Mouse (Mus musculus) erythroid progenitor cell, adult 5-6 weeks (primary cell): ENCODE results near the gene Agpat3. TPM values are rescaled to one million over a fixed set of nuclear protein-coding genes. Genes with fewer than 3 reads are reported as not detected.

Experiments
- ATAC-seq: replicated peaks from 2 replicates; pipeline ENCODE4 v1.8.0; 2016; ENCODE audit warnings: moderate number of reproducible peaks, mild to moderate bottlenecking, moderate TSS enrichment, inconsistent platforms; ENCODE audit not compliant: poor library complexity, low FRiP score, severe bottlenecking
- total RNA-seq, 2 experiments: library from RNA; stranded (forward) in 1 of 2; stranded (reverse) in 1 of 2; fragments of 150-400 nt in 1 of 2; fragments of 186-747, 209-891 nt in 1 of 2; gene quantifications; 2 replicates each; pipeline versions ENCODE4 v1.2.3 to v1.2.4; 2015 to 2017; ENCODE audit warnings: low replicate concordance in 2 of 2

Gene Agpat3
- total RNA-seq, 2 experiments from 2014 or later = 14.0 to 24.7 TPM

DNA sequence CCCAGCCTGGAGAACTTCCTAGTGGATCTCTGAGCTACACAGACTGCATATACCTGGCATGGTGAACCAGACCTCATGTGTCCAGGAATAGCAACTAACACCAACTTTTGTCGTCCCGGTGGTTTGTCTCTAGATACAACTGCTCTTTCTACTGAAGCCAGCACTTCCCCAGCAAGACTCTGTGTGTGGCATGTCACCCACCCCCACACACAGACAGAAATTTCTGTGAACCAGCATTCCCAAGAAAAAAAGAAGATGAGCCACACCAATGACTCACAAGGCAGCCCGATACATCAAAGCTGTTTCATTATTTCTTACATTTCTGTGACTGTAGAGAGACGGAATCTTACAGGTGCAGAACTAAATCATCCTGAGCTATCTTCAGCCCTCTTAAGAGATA, 52.2 kb downstream of the Agpat3 start:
- no peak for ATAC-seq

DNA sequence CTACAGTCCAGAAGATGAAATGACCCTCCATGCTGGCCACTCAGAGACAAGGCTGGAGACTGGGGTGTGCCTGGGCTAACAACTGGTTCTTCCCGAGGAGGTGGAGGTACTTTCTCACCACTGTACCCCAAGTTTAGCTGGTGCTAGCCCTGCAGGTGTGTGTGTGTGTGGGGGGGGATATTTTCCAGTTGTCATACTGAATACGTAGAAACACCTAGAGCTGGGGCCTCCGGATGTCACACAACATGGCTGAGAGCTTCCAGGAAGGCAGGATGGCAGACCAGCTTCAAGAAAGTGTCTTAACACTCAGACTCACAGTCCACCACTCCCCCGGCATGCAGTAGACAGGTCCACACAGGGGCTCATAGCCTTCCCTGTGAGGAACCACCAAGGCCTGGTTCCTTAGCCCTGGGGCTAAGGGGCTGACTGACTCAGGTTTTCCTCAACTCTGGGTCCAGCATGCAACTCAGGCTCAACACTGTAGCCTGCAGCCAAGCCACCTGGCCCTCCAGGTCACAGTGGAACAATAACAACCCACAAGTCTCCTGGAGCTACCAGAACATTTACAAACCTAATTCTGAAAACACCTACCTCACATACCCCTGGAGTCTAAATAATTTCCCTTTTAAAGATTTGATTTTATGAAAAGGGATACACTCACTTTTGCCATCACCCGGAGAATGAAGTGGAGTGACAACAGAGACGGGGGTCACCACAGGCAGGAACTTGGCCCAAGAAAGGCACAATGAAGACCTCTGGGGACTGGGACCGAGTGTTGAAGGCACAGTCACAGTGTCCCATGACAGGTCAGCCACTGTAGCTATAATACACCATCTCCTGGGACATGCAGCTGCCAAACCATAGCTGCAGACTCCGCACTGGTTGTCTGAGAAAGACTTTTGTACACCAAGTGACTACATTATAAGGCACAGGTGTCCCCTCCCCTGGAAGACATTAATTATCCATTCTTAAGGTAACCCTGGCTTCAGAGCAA, 53.3 kb downstream of the Agpat3 start:
- ATAC-seq = no peak

DNA sequence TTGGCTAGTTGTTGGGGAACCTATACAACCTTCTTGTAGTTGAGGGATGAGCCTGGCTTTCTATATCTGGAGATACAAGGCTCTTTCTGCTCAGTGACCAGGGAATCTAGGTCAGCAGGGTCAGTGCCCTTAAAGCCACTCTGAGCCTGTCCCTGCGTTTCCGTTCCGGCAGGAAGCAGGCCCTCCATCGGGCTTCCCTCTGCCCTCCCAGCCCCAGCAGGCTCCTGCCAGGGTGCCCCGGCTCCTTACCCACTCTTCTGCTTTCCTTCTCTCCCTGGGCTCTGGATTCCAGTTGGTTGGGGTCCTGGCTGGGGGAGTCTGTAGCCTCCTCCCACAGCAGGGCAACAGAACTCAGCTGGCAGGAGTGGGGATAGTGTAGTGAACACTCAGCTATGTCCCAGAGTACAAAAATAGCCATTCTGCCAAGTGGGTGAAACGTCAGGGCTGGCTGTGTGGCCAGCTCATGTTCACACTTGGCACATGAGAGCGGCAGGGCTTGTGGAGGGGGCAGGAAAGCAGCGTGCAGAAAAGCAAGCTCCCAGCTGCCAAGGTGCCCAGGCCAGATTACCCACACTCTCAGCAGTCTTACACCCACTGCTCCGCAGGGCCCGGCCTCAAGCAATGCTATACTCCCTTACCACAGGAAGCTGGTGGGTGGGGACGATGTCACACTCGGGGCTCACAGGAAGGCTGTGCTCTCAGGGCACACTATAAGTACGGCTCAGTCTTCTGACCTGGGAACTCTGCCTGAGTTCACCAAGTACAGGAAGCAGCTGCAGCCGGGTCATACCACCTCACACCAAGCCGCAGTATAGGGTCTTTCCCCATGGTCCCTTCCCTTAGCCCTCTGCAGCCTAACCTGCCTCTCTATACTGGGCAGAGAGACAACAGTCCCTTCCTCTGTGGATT, 54.5 kb downstream of the Agpat3 start:
- peak; percentile 18; the same call in 1 of the 2 replicates for ATAC-seq

DNA sequence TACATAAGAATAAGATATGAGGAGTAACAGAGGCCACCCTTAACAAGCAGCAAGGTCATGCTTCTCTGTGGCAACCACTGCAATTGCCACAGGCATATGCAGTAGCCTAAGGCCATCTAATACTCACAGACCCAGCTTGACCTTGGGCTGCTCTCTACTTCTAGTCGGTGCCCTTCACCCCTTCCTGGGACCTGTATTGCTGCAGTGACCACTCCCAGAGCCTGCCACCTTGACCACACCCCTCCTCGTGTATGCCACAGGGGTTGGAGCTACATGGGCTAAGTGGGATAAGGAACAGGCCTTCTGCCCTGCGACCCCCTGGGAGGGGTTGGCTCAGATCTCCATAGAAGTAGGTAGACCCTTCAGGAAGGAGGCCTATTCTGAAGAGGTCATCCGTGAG, 55.3 kb downstream of the Agpat3 start:
- no peak for ATAC-seq

DNA sequence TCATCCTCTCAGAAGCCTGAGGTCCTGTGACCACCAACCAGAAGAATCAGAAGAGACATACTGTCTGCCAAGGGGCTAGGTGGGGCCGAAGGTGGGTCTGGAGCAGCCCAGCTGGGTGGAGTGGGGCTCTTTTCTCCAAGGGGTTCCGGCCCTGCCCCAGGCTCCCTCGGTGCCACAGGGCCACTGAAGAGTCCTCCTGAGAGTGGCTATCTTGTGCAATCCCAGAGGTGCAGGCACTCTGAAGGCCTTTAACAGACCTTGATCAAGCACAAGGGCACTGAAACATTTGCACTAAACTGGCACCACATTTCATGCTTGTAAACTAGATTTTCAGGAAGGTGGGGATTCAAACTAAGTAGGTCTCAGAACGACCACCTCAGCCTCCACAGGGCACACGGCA, 55.9 kb downstream of the Agpat3 start:
- ATAC-seq = no peak

DNA sequence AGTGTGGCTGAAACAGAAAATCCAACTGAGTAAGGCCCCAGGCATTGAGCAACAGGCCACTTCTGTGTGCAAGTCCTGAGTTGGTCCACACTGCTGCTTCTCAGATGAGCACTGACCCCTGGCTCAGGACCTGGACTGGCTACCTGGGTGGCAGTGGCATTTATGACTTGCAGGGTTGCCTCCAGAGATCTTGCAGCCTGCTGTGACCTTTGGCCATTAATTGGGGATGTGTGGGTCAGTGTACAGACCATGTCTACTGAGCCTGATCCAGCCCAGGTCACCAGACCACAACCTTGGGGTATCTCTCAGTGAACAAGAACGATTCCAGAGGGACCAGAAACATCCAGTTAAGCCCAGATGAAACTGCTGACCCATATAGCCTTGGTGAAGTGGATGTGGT, 58.7 kb downstream of the Agpat3 start:
- ATAC-seq = no peak

DNA sequence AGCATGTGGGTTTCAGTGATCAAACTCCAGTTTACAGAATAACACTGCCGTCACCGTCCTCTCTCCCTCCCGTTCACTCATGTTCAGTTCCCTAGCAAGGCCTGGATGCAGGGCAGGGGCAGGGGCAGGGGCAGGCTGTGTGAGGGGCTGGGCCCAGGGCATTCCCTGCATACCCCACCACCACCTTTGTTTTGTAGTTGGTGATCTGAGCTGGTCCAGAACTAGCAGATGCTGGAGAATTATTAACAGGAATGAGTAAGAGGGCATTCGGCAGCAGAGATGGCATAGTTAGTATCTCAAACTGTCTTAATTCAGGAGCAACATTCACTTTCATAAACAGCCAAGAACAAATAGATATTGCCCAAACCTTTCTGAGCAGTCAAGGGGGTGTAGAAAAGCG, 59.9 kb downstream of the Agpat3 start:
- ATAC-seq = no peak

DNA sequence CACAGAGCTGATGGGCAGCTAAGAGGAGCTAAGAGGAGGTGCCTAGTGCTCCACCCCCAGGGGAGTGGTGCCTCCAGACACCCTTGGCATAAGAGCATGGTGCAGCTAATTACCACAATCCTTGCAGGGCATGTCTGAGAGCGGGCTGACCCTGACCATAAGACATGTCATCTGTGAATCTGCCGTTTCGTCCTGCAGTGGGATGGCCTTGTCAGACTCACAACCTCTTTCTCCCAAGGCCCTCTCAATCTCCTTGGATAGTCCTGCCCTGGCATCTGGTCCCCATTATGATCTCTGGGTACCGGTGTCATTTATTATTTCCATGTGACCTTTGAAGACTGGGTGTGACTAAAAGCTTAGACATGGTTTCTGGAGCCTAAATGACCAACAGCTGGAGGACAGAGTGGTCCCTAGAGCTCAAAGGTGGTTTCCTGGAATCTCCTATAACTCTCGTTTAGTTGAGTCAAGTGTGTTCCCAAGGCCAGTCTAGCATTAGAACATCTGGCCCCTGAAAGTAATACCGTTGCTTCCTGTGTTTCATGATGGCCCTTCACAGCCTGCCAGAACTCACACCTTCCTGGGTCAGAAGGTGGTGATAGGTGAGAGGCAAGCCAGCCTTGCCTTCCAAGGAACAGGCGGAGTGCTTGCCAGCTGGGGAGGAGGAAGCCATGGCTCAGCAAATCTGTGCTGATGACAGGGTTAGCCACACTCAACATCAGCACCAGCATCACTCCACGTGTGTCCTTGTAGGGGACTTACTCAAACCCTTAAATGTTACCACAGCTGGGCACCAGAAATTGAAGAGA, 61.4 kb downstream of the Agpat3 start:
- ATAC-seq = no peak

DNA sequence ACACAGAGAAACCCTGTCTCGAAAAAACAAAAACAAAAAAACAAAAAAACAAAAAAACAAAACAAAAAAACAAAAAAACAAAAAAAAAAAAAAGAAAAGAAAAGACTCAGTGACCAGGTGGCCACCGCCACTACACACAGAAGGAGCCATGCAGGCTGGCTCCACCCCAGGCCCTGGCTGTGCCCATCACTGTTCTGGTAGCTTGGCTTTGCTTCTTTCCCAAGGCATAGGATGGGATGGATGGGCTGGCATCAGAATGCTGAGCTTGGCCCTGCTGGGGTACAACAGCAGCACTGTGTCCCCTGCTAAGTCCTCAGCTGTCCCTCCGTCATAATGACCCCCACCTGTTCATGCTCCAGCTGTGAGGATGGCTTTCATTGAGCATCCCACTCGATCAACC, 63.4 kb downstream of the Agpat3 start:
- ATAC-seq = no peak

DNA sequence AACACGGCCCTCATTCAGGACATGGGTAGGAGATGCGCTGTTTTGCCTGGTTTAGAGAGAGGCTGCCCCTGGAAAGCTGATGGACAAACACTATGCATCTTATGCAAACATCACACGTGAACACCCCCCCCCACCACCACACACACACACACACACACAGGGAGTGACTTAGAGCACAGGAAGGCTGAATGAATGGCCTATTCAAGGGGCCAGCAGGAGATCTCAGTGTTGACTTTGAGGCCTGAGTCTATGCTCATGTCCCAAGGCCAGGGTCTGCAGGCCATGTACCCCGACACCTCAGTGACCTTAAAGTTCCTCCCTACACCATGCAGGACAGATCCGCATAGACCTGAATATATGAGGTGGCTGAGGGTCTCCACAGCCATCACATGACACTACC, 64.2 kb downstream of the Agpat3 start:
- ATAC-seq = no peak

DNA sequence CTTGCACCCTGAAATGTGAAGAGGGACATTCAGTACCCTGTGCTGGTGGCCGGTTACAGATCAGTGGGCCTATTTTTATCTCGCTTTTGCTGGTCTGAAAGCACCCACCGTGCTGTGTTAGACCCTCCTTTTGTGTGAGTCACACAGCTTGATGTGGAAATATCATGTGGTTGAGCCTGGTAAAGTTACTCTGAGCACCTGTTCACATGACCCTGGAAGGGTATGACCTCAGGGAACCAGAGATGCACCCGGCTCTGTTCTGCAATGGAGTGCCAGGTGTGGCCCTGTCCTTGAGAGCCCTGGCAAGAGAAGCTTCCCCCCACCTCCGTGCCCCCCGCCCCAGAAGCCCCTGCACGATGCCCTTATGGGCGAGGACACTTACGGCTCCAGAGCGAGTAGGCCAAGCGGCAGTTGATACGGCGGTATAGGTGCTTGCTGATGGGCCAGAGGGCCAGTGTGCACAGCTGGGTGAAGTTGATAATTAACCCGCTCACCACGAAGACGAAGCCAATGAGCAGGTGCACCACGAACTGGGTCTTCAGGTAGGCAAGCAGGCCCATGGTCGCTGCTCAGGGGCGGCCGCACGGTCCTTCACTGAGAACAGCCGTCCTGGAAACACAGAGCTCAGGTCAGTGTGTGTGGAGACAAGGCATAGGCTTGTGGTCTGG, 64.7 kb downstream of the Agpat3 start:
- ATAC-seq = no peak

DNA sequence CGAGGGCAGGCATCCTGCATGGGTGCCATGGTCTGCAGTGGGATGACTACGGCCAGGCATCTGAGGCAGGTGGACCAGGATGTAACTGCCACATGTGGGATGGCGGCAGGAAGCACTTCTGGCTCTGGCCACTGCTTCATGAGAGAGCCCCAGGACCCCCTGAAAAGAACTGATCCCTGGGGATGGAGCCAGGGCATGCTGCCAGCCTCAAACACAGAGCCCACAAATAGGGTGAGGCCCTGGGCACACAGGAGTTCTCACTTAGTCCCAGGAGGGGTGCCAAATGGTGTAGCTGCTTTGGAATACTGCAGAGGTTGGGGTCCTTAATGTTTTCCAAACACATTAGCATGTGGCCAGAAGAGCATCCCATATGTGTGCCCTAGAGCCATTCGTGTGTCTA, 66.3 kb downstream of the Agpat3 start:
- ATAC-seq = no peak

DNA sequence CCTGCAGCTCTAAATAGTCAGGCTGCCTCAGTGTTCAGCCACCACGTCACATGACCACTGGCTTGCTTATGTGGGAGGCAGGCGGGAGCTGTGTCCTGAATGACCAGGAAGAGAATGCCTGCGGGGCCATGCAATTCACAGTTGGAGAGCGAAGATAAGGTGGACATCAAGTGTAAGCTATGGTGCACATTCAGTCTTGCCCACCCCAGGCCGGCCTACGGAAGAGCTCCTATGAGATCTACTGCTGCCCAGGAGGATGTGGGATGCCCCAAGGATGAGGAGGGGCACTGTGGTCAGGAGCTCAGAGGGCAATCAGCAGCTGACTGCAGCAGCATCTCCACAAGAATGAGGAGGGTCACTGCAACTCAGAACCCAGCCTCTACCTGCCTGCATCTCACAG, 66.9 kb downstream of the Agpat3 start:
- ATAC-seq = no peak

DNA sequence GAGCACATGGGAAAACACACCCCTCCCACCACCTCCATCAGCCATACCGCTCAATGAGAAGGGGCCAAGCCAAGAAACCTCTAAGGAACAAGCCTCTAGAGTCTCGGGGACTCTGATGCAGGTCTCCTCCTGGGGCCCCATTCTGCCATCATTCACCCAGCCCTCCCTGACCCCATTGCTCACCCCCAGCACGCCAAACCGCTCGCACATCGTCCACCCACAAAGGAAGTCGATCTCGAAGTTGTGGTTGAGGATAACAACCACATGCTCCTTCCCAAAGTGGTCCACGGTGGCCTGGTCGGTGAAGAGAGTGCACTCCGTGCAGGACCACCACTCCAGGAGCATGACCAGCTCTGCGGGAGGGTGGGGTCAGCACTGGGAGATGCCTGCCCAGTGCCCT, 67.5 kb downstream of the Agpat3 start:
- ATAC-seq = no peak

DNA sequence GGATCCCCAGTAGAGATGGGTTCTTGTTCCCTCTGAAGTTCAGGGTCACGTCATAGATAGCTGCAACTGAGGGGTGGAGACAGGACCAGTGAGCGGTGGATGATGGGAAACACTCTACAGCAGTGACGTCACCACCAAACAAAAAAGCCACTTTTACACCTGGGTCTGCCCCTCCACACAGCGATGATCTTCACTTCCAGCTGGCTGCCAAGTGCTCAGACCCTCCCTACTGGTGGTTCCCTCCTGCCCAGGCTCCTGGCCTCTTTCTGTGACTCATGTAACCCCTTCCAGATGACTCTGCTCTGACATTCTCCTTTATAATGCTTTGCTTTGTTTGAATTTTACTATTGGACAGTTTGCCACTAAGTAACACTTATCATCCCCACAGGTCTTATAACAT, 69.9 kb downstream of the Agpat3 start:
- no peak for ATAC-seq

DNA sequence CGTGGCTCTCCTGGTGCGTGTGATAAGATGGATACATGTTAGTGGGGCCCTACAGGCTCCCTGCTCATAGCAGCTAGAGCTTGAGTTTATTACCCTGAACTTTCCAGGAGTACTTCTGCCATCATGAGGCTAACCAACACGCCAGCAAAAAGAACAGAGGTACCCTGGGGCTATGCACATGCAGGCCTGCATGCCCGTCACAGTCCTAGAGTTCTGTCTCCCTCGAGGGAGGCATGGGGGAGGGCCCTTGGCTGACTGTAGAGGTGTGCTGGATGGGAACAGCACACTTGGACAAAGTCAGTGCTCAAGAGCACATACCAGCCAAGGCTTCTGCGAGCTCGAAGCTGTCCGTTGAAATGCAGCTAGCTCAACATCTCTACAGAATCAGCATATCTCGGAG, 71.8 kb downstream of the Agpat3 start:
- ATAC-seq = no peak

DNA sequence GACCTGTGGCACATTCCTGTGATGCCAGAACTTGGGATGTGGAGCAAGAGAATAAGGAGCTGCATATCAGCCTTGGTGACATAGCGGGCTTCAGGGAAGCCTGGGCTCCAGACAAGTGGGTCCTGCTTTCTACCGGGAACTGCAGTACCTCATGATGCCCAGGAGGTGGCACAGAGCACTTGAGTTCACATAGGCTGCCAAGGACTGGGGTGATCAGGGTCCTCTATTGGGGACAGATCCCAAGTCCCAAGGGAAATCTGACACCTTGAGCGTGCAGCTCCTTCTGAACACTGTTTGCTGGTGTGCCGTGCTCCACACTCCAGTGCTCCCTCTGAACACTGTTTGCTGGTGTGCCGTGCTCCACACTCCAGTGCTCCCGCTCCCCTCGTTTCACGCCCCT, 73.1 kb downstream of the Agpat3 start:
- ATAC-seq = peak; percentile 71; the same call in 1 of the 2 replicates

DNA sequence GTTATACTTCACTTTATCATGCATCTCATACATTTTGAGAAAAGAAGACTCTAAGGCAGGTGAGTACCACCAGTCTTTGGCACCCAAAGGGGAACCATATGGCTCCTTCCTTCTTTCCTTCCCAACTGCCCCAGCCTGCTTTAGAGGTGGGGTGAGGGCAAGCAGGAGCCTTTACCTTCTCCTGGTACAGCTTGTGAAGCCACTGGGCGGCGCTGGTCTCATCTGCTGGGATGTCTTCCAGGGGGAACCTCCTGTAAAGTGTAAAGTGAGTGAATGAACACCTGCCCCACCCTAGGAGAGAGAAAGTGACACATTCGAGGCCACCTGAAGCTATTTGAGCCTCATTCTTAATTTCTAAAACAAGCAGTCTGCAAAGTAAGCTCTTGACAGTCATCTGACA, 74.5 kb downstream of the Agpat3 start:
- no peak for ATAC-seq

DNA sequence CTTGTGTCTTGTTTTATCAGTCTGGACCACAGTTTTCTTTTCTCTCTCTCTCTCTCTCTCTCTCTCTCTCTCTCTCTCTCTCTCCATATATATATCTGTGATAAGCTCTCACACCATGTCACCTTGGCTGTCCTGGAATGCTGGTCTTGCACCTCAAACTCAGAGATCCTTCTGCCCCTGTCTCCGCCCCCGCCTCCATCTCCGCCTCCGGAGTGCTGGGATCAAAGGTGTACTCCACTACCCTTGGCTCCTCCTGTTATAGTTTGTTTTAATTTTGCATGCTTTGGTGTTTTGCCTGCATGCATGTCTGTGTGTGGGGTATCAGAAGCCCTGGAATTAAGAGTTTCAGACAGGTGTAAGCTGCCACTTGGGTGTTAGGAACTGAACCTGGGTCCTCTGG, 76.0 kb downstream of the Agpat3 start:
- no peak for ATAC-seq
